Mouse (Mus musculus): ENCODE data around the gene Adcy6. TPM values are rescaled to one million over a fixed set of nuclear protein-coding genes. Genes with fewer than 3 reads are reported as not detected.
A peak's percentile ranks its signal among the peaks of the same experiment; 100 is the strongest.

Adcy6 gene
- polyA plus RNA-seq, 1 experiment, result 38.2 TPM

- no peak within 1 kb of the TSS for H3K27ac ChIP-seq (ENCODE audit: insufficient read depth, low read length)
- TF ChIP-seq CTCF (IDR thresholded peaks at IDR 0.05; ENCODE audit: extremely low read depth, insufficient read depth, low read length) (no peak), POLR2A (IDR thresholded peaks at IDR 0.05; ENCODE audit: extremely low read depth, insufficient read depth, low read length) (no peak)
- peaks cover 4% of the 10 kb centered on the region; the same call in 1 of the 2 replicates for H3K4me1 ChIP-seq (ENCODE audit: control insufficient read depth, insufficient read depth, low read length)
- H3K4me3 ChIP-seq (ENCODE audit: insufficient read depth, low read length), result peak within 1 kb of the TSS; percentile 71; the same call in 1 of the 2 replicates
Measured at GRCm38 (mm10) chr15:98630540-98630939, 20.7 kb upstream of the Adcy6 start, which contains the start of gene Cacnb3. TSS of gene Cacnb3 (plus strand) at chr15:98630840.

DNA sequence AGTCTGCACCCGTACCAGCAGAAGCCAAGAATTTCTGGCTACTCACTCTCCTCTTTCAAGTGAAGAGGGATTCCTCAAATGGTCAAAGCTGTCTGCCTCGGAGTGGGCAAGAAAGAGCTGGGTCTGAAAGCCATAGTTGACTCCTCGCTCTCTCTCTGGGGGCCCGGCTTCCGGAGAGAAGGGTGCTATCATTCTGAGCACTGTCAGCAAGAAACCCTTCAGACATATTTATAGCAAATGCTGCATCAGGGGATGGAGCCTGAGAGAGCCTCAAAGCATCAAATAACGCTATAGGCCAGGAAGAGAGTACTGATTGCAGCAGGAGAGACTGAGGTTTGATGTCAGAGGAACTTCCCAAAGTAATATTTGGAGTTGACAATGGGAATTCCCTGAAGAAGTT is 19.6 kb upstream of the Adcy6 start:
- TF ChIP-seq POLR2A (IDR thresholded peaks at IDR 0.05; ENCODE audit: extremely low read depth, insufficient read depth, low read length), result no peak
- TF ChIP-seq CTCF (IDR thresholded peaks at IDR 0.05; ENCODE audit: extremely low read depth, insufficient read depth, low read length), result no peak
- no peak overlapping the region for H3K27ac ChIP-seq (ENCODE audit: insufficient read depth, low read length)
- no peak overlapping the region for H3K4me3 ChIP-seq (ENCODE audit: insufficient read depth, low read length)
- peaks cover 4% of the 10 kb centered on the region; the same call in 1 of the 2 replicates for H3K4me1 ChIP-seq (ENCODE audit: control insufficient read depth, insufficient read depth, low read length)

GRCm38 (mm10) chr15:98628589-98629254 is 18.8 kb upstream of the Adcy6 start:
- Histone ChIP-seq H3K27ac (ENCODE audit: insufficient read depth, low read length) (no peak overlapping the region), H3K4me3 (ENCODE audit: insufficient read depth, low read length) (no peak overlapping the region), H3K4me1 (ENCODE audit: control insufficient read depth, insufficient read depth, low read length) (peaks cover 4% of the 10 kb centered on the region; the same call in 1 of the 2 replicates)
- TF ChIP-seq CTCF (IDR thresholded peaks at IDR 0.05; ENCODE audit: extremely low read depth, insufficient read depth, low read length) (no peak), POLR2A (IDR thresholded peaks at IDR 0.05; ENCODE audit: extremely low read depth, insufficient read depth, low read length) (no peak)

- Histone ChIP-seq H3K4me1 (ENCODE audit: control insufficient read depth, insufficient read depth, low read length) (peaks cover 4% of the 10 kb centered on the region; the same call in 1 of the 2 replicates), H3K4me3 (ENCODE audit: insufficient read depth, low read length) (no peak overlapping the region), H3K27ac (ENCODE audit: insufficient read depth, low read length) (no peak overlapping the region)
- TF ChIP-seq POLR2A (IDR thresholded peaks at IDR 0.05; ENCODE audit: extremely low read depth, insufficient read depth, low read length) (no peak), CTCF (IDR thresholded peaks at IDR 0.05; ENCODE audit: extremely low read depth, insufficient read depth, low read length) (no peak)
Measured at GRCm38 (mm10) chr15:98626487-98627212, 16.8 kb upstream of the Adcy6 start.

DNA sequence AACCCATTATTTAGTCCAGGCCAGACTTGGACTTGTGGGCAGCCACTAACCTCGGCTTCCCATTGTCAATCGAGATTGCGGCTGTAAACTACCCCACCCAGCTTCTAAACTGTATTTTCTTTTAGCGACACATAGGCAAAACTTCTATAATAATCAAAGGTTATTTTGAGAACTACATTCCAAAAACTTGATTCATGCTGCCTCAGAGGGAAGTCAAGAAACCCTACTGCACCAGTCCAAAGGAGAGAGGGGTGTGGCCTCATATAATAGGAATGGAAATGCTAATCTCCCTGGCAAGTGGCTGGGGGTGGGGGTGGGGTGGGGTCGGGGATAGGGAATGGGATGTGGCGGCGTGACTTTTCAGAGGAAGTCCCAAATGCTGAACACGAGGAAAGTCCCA is 16.2 kb upstream of the Adcy6 start:
- Histone ChIP-seq H3K27ac (ENCODE audit: insufficient read depth, low read length) (no peak overlapping the region), H3K4me3 (ENCODE audit: insufficient read depth, low read length) (no peak overlapping the region)

DNA sequence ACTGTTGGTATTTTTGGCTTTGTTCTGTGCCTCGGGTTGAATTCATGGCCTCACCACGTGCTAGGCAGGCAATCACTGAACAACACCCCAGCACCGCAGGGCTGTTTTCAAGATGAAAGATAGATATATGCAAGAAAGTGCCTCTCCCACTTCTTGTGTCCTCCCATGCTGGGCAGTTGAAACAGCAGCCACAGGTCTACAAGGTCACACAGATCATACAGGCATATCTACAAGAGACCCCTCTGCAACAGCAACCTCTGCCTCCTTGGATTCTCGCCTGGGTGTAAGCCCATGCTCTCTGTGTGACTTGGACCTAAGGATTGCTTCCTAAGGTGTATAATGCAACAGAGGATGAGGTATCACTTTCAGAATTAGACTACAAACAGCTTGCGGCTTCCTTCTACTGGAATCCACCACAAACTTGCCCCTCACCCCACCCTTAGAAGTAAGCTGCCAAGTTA is 13.5 kb upstream of the Adcy6 start:
- H3K4me3 ChIP-seq (ENCODE audit: insufficient read depth, low read length), result no peak overlapping the region
- TF ChIP-seq CTCF (IDR thresholded peaks at IDR 0.05; ENCODE audit: extremely low read depth, insufficient read depth, low read length) (no peak), POLR2A (IDR thresholded peaks at IDR 0.05; ENCODE audit: extremely low read depth, insufficient read depth, low read length) (no peak)
- no peaks in the 10 kb centered on the region for H3K4me1 ChIP-seq (ENCODE audit: control insufficient read depth, insufficient read depth, low read length)
- H3K27ac ChIP-seq (ENCODE audit: insufficient read depth, low read length), result no peak overlapping the region

More for the DNA sequence above, 16.2 kb upstream of the Adcy6 start:
- peaks cover 4% of the 10 kb centered on the region; the same call in 1 of the 2 replicates for H3K4me1 ChIP-seq (ENCODE audit: control insufficient read depth, insufficient read depth, low read length)
- TF ChIP-seq POLR2A (IDR thresholded peaks at IDR 0.05; ENCODE audit: extremely low read depth, insufficient read depth, low read length) (no peak), CTCF (IDR thresholded peaks at IDR 0.05; ENCODE audit: extremely low read depth, insufficient read depth, low read length) (no peak)

DNA sequence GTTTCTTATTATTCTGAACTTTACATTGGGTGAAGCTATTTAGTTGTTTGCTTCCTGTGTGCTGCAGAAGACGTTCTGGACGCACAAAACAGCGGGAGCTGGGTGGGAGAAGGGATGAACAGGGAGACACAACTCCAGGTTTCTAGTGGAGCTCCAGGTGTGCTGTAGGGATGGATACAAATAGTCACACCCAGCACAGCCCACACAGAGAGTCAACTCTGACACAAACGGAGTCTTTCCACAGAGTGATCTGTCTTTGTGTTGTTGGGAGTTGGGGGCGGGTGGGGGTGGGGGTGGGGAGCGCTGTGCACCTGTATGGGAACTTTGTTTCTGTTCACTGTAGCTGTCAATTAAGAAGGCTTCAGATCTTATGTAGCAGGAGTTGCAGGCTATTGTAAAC is 12.8 kb upstream of the Adcy6 start:
- Histone ChIP-seq H3K4me1 (ENCODE audit: control insufficient read depth, insufficient read depth, low read length) (no peaks in the 10 kb centered on the region), H3K27ac (ENCODE audit: insufficient read depth, low read length) (no peak overlapping the region), H3K4me3 (ENCODE audit: insufficient read depth, low read length) (no peak overlapping the region)
- TF ChIP-seq POLR2A (IDR thresholded peaks at IDR 0.05; ENCODE audit: extremely low read depth, insufficient read depth, low read length) (no peak), CTCF (IDR thresholded peaks at IDR 0.05; ENCODE audit: extremely low read depth, insufficient read depth, low read length) (no peak)

GRCm38 (mm10) chr15:98622199-98622598 is 12.3 kb upstream of the Adcy6 start:
- no peak overlapping the region for H3K27ac ChIP-seq (ENCODE audit: insufficient read depth, low read length)
- no peaks in the 10 kb centered on the region for H3K4me1 ChIP-seq (ENCODE audit: control insufficient read depth, insufficient read depth, low read length)
- TF ChIP-seq CTCF (IDR thresholded peaks at IDR 0.05; ENCODE audit: extremely low read depth, insufficient read depth, low read length), result no peak
- TF ChIP-seq POLR2A (IDR thresholded peaks at IDR 0.05; ENCODE audit: extremely low read depth, insufficient read depth, low read length), result no peak
- no peak overlapping the region for H3K4me3 ChIP-seq (ENCODE audit: insufficient read depth, low read length)

- Histone ChIP-seq H3K4me3 (ENCODE audit: insufficient read depth, low read length) (no peak overlapping the region), H3K27ac (ENCODE audit: insufficient read depth, low read length) (no peak overlapping the region), H3K4me1 (ENCODE audit: control insufficient read depth, insufficient read depth, low read length) (no peaks in the 10 kb centered on the region)
- no peak for TF ChIP-seq POLR2A (IDR thresholded peaks at IDR 0.05; ENCODE audit: extremely low read depth, insufficient read depth, low read length)
- TF ChIP-seq CTCF (IDR thresholded peaks at IDR 0.05; ENCODE audit: extremely low read depth, insufficient read depth, low read length), result peak; percentile 74
Measured at GRCm38 (mm10) chr15:98617176-98617537, 7.3 kb upstream of the Adcy6 start.

Measured in cortical plate, adult 2 months (tissue).